7 mouse cellular contexts compared by ENCODE assay signal in genomic region chr13:40731179-40731841, GRCm38 (mm10). TPM values are rescaled to one million over a fixed set of nuclear protein-coding genes. Genes with fewer than 3 reads are reported as not detected.
A peak's percentile ranks its signal among the peaks of the same experiment; 100 is the strongest.
DNase-seq lines count a peak whose midpoint lies in the region; ATAC-seq and TF ChIP-seq lines count a peak whose summit lies in the region.

No protein-coding gene starts in this region.

- peak; percentile 36 for ATAC-seq in hindbrain, embryonic 16.5 days
- peak; percentile 88 for ATAC-seq in stomach, embryonic 14.5 days (ENCODE audit: insufficient number of reproducible peaks, insufficient read depth, low FRiP score, low read depth)

- TF ChIP-seq POLR2A in embryonic fibroblast, embryonic 13.5 days (IDR thresholded peaks at IDR 0.05; ENCODE audit: low read depth, low read length): no peak
- TF ChIP-seq POLR2A in lung, adult 2 months (IDR thresholded peaks at IDR 0.05; ENCODE audit: borderline replicate concordance, extremely low read depth, low read depth, low read length): no peak

- no peaks in the 10 kb centered on the region for H3K9me3 ChIP-seq in hindbrain, embryonic 16.5 days (ENCODE audit: control insufficient read depth, low read length)
- no peaks in the 10 kb centered on the region for H3K9me3 ChIP-seq in stomach, embryonic 14.5 days (ENCODE audit: control insufficient read depth, low read depth, low read length)

- peak overlapping the region; percentile 43 for H3K4me3 ChIP-seq in embryonic fibroblast, embryonic 13.5 days (ENCODE audit: insufficient read depth, low read length)
- H3K4me3 ChIP-seq in hindbrain, embryonic 16.5 days (ENCODE audit: low read length): peak overlapping the region; percentile 51
- H3K4me3 ChIP-seq in lung, adult 2 months (replicated peaks; ENCODE audit: extremely low read depth, low read depth, low read length): peak overlapping the region; percentile 25
- peak overlapping the region; percentile 38 for H3K4me3 ChIP-seq in stomach, embryonic 14.5 days (ENCODE audit: low read depth, low read length)

- no peaks in the 10 kb centered on the region; the same call in 1 of the 2 replicates for H3K4me1 ChIP-seq in embryonic fibroblast, embryonic 13.5 days (ENCODE audit: control insufficient read depth, insufficient read depth, low read length)
- H3K4me1 ChIP-seq in hindbrain, embryonic 16.5 days (ENCODE audit: control insufficient read depth, insufficient read depth, low read depth, low read length): peaks cover 11% of the 10 kb centered on the region
- H3K4me1 ChIP-seq in lung, adult 2 months (ENCODE audit: control insufficient read depth, insufficient read depth, low read length): peaks cover 5% of the 10 kb centered on the region; the same call in 1 of the 2 replicates
- 0 out of 2 replicates have a peak, but pooled peaks cover 4% of the 10 kb centered on the region for H3K4me1 ChIP-seq in stomach, embryonic 14.5 days (ENCODE audit: control insufficient read depth, insufficient read depth, low read length)

- peaks cover 23% of the 10 kb centered on the region for H3K27me3 ChIP-seq in hindbrain, embryonic 16.5 days (replicated peaks; ENCODE audit: control insufficient read depth, insufficient read depth, low read length)
- H3K27me3 ChIP-seq in stomach, embryonic 14.5 days (ENCODE audit: control insufficient read depth, insufficient read depth, low read length): peaks cover 42% of the 10 kb centered on the region

- DNase-seq in thymus, postnatal 4 days: peak; percentile 47
- DNase-seq in thymus, adult 18-20 months: no peak
- peak; percentile 50 for DNase-seq in lung, adult 2 months
- DNase-seq in right cerebral cortex, postnatal 10 days (ENCODE audit: low spot score in 2 of 2): no peak

- peak overlapping the region; percentile 57 for H3K9ac ChIP-seq in hindbrain, embryonic 16.5 days (ENCODE audit: low read depth, low read length)
- H3K9ac ChIP-seq in stomach, embryonic 14.5 days (replicated peaks; ENCODE audit: low read depth, low read length): peak overlapping the region; percentile 10; the same call in 1 of the 2 replicates

- no peaks in the 10 kb centered on the region for H3K36me3 ChIP-seq in hindbrain, embryonic 16.5 days (ENCODE audit: control insufficient read depth, insufficient read depth, low read length)
- H3K36me3 ChIP-seq in stomach, embryonic 14.5 days (ENCODE audit: control insufficient read depth, insufficient read depth, low read length): no peaks in the 10 kb centered on the region

- no peak overlapping the region for H3K27ac ChIP-seq in embryonic fibroblast, embryonic 13.5 days (ENCODE audit: insufficient read depth, low read length)
- H3K27ac ChIP-seq in hindbrain, embryonic 16.5 days (ENCODE audit: low read depth, low read length): peak overlapping the region; percentile 80
- peak overlapping the region; percentile 63; the same call in 1 of the 2 replicates for H3K27ac ChIP-seq in stomach, embryonic 14.5 days (ENCODE audit: low read length)

- no peak for TF ChIP-seq CTCF in embryonic fibroblast, embryonic 13.5 days (IDR thresholded peaks at IDR 0.05; ENCODE audit: borderline replicate concordance, insufficient read depth, low read length)
- TF ChIP-seq CTCF in lung, adult 2 months (IDR thresholded peaks at IDR 0.05; ENCODE audit: insufficient read depth, low read length): no peak

- H3K4me2 ChIP-seq in hindbrain, embryonic 16.5 days (ENCODE audit: low read length): peak overlapping the region; percentile 66
- H3K4me2 ChIP-seq in stomach, embryonic 14.5 days (replicated peaks; ENCODE audit: low read depth, low read length): peak overlapping the region; percentile 62

- WGBS in hindbrain, embryonic 16.5 days: under 1% methylated on average over 73 of the region's 74 CpGs
- under 1% methylated on average over 71 of the region's 74 CpGs for WGBS in lung, adult 2 months
- under 1% methylated on average over 70 of the region's 74 CpGs for WGBS in stomach, embryonic 14.5 days

RNA-seq across cellular contexts. Expression of gene Tfap2a, which starts 6.9 kb away (rescaled TPM):
- 3.9 and 7.3 TPM in 2 replicates for polyA plus RNA-seq in embryonic fibroblast, embryonic 13.5 days (2011; ENCODE audit: insufficient read length, low read depth, missing spikeins)
- 8.4 and 9.0 TPM in 2 replicates for polyA plus RNA-seq in hindbrain, embryonic 16.5 days (2015; fragmentation: Nextera tagmentation; extraction: Ambion mirVana)
- 0.48 and 4.0 TPM in 2 replicates for polyA plus RNA-seq in lung, adult 2 months (2012; rRNA removed)
- 0.94 and 1.2 TPM in 2 replicates for polyA plus RNA-seq in stomach, embryonic 14.5 days (2014; fragmentation: Nextera tagmentation; extraction: Ambion mirVana)

Comparison
In these comparisons a context has a peak if more than half of its experiments do, and no peak if none do; other contexts are left out.
1. DNase-seq: peak in thymus, postnatal 4 days (single experiment) and lung, adult 2 months (single experiment); none in thymus, adult 18-20 months (0 of 2) and right cerebral cortex, postnatal 10 days (0 of 2).
2. Peak in every context shown above with its lines, with median percentiles within 50 percentile points of each other: H3K4me3 ChIP-seq.